Comparison of ENCODE assay signal across 29 mouse cellular contexts in genomic region chr8:10951567-10951966, GRCm38 (mm10). TPM values are rescaled to one million over a fixed set of nuclear protein-coding genes. Genes with fewer than 3 reads are reported as not detected.
DNase-seq lines count a peak whose midpoint lies in the region; ATAC-seq lines count a peak whose summit lies in the region.
"Had no signal": no experiment of that assay in that cellular context is flagged by ENCODE, and none has a peak within 500 bp of the region (broad histone marks: within the 10 kb centered on the region; RNA-seq: fewer than 3 reads in every experiment).

No protein-coding gene starts in this region.

- H3K4me1 ChIP-seq in kidney, embryonic 14.5 days (ENCODE audit: control insufficient read depth, insufficient read depth, low read length) = peaks cover 18% of the 10 kb centered on the region
- H3K4me1 ChIP-seq in limb, embryonic 10.5 days = peaks cover 36% of the 10 kb centered on the region

- WGBS in kidney, embryonic 14.5 days = 31% methylated on average over 4 of the region's 4 CpGs
- 47% methylated on average over 4 of the region's 4 CpGs for WGBS in limb, embryonic 10.5 days

- H3K4me2 ChIP-seq in kidney, embryonic 14.5 days (replicated peaks; ENCODE audit: low read depth, low read length) = no peak overlapping the region
- H3K4me2 ChIP-seq: embryonic facial prominence, embryonic 15.5 days; forebrain, embryonic 13.5 days; heart, embryonic 12.5 days; hindbrain, embryonic 14.5 days; limb, embryonic 12.5 days; liver, embryonic 13.5 days; stomach, embryonic 15.5 days had no signal

- H3K27me3 ChIP-seq in kidney, embryonic 14.5 days (ENCODE audit: control insufficient read depth, insufficient read depth, low read length) = no peaks in the 10 kb centered on the region
- no peaks in the 10 kb centered on the region for H3K27me3 ChIP-seq in limb, embryonic 10.5 days (ENCODE audit: low read depth, poor library complexity, severe bottlenecking)
- H3K27me3 ChIP-seq: CH12.LX; embryonic facial prominence, embryonic 15.5 days; limb, embryonic 12.5 days; liver, embryonic 13.5 days; stomach, embryonic 15.5 days had no signal

- 0 out of 2 replicates have a peak overlapping the region, but pooled peaks have one; percentile 26 for H3K27ac ChIP-seq in kidney, embryonic 14.5 days (ENCODE audit: low read depth, low read length)
- peak overlapping the region; percentile 79 for H3K27ac ChIP-seq in limb, embryonic 10.5 days
- H3K27ac ChIP-seq: embryonic facial prominence, embryonic 15.5 days; forebrain, embryonic 13.5 days; hindbrain, embryonic 14.5 days; limb, embryonic 12.5 days; liver, embryonic 13.5 days; macrophage; stomach, embryonic 15.5 days had no signal

- no peaks in the 10 kb centered on the region for H3K36me3 ChIP-seq in kidney, embryonic 14.5 days (ENCODE audit: control insufficient read depth, insufficient read depth, low read length)
- no peaks in the 10 kb centered on the region for H3K36me3 ChIP-seq in limb, embryonic 10.5 days
- H3K36me3 ChIP-seq: embryonic facial prominence, embryonic 15.5 days; heart, embryonic 12.5 days; limb, embryonic 12.5 days; liver, embryonic 13.5 days; stomach, embryonic 15.5 days had no signal

- ATAC-seq in kidney, embryonic 14.5 days (ENCODE audit: low FRiP score, low TSS enrichment) = 0 out of 2 replicates have a peak, but pooled peaks have one; percentile 9
- ATAC-seq: forebrain, embryonic 13.5 days had no signal

- H3K9me3 ChIP-seq in kidney, embryonic 14.5 days (ENCODE audit: control insufficient read depth, low read length) = no peaks in the 10 kb centered on the region
- H3K9me3 ChIP-seq in limb, embryonic 10.5 days (replicated peaks) = no peaks in the 10 kb centered on the region
- H3K9me3 ChIP-seq: embryonic facial prominence, embryonic 15.5 days; forebrain, embryonic 13.5 days; limb, embryonic 12.5 days; liver, embryonic 13.5 days; stomach, embryonic 15.5 days had no signal

- H3K4me3 ChIP-seq in kidney, embryonic 14.5 days (ENCODE audit: low read length) = no peak overlapping the region
- H3K4me3 ChIP-seq in limb, embryonic 10.5 days = no peak overlapping the region
- H3K4me3 ChIP-seq: embryonic facial prominence, embryonic 15.5 days; forebrain, embryonic 13.5 days; heart, embryonic 12.5 days; limb, embryonic 12.5 days; liver, embryonic 13.5 days; stomach, embryonic 15.5 days had no signal

- no peak for DNase-seq in kidney, postnatal 36 days
- DNase-seq in 3T3-L1 (ENCODE audit: low read depth, low spot score) (peak; percentile 57), NIH3T3 (ENCODE audit: low read depth) (peak; percentile 44)
- no peak for DNase-seq in limb, embryonic 10.5 days (ENCODE audit: low spot score)
- DNase-seq in left cerebral cortex, adult 9 months (ENCODE audit: low spot score in 2 of 2) = no peak
- DNase-seq in neural tube, embryonic 10.5 days (ENCODE audit: extremely low spot score, low spot score) = no peak
- no peak for DNase-seq in adrenal gland, adult (ENCODE audit: inconsistent age in 2 of 2, low spot score in 1 of 2)
- DNase-seq: adrenal gland, postnatal 25 days; cerebellum, adult 11-12 months; cerebellum, postnatal 14 days; gastrocnemius, postnatal 14 days; heart, postnatal 4 days; kidney, adult 8-10 months; layer of hippocampus, postnatal 36 days; liver, embryonic 13.5 days; lung, adult 2 months; lung, postnatal 10 days; midbrain, embryonic 14.5 days; right cerebral cortex, postnatal 25 days; thymus, postnatal 14 days had no signal

- no peak overlapping the region for H3K9ac ChIP-seq in kidney, embryonic 14.5 days (ENCODE audit: low read depth, low read length)
- H3K9ac ChIP-seq: embryonic facial prominence, embryonic 15.5 days; forebrain, embryonic 13.5 days; heart, embryonic 12.5 days; hindbrain, embryonic 14.5 days; limb, embryonic 12.5 days; liver, embryonic 13.5 days; stomach, embryonic 15.5 days had no signal

RNA-seq across cellular contexts. Expression of gene Irs2, which starts 56.7 kb away (rescaled TPM):
- 6.6 and 7.3 TPM in 2 replicates for polyA plus RNA-seq in kidney, embryonic 14.5 days (2014; fragmentation: Nextera tagmentation; extraction: Ambion mirVana)
- polyA plus RNA-seq in limb, embryonic 10.5 days (2016; fragmentation: Nextera tagmentation; extraction: Ambion mirVana) = 5.8 and 9.7 TPM in 2 replicates

Comparison
In these comparisons a context has a peak if more than half of its experiments do, and no peak if none do; other contexts are left out.
1. DNase-seq: peak in 3T3-L1 (single experiment) and NIH3T3 (single experiment); none in kidney, postnatal 36 days (0 of 2), limb, embryonic 10.5 days (single experiment), left cerebral cortex, adult 9 months (0 of 2), neural tube, embryonic 10.5 days (single experiment) and adrenal gland, adult (0 of 2).